17 mouse cellular contexts compared by ENCODE assay signal in the genomic region with DNA sequence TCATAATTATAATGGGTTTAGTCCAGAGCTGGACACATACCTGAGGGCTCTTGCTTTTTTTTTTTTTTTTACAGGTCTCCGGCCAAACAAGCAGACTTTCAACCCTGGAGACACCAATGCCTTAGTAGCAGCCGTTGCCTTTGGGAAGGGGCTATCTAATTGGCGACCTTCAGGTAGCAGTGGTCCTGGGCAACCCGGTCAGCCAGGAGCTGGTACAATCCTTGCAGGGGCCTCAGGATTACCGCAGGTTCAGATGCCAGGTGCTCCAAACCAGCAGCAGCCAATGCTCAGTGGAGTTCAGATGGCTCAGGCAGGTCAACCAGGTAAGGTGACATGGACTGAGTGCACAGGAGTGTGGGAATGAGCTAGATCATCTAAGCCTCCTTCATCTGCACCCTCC. TPM values are rescaled to one million over a fixed set of nuclear protein-coding genes. Genes with fewer than 3 reads are reported as not detected.
"Had no signal": no experiment of that assay in that cellular context is flagged by ENCODE, and none has a peak within 500 bp of the region (broad histone marks: within the 10 kb centered on the region; RNA-seq: fewer than 3 reads in every experiment).

No protein-coding gene starts in this region.

- H3K27me3 ChIP-seq: liver, embryonic 13.5 days; midbrain, embryonic 12.5 days; neural tube, embryonic 13.5 days had no signal

- H3K9ac ChIP-seq: liver, embryonic 13.5 days; lung, embryonic 14.5 days; midbrain, embryonic 12.5 days; neural tube, embryonic 13.5 days had no signal

- H3K27ac ChIP-seq: kidney, postnatal 0 days; layer of hippocampus, adult 2 months; liver, embryonic 13.5 days; macrophage; midbrain, embryonic 12.5 days; neural tube, embryonic 13.5 days; stomach, postnatal 0 days had no signal

- H3K9me3 ChIP-seq: liver, embryonic 13.5 days; midbrain, embryonic 12.5 days; neural tube, embryonic 13.5 days had no signal

- ATAC-seq: lung, postnatal 0 days; midbrain, embryonic 16.5 days had no signal

- H3K4me3 ChIP-seq: layer of hippocampus, adult 2 months; liver, embryonic 13.5 days; midbrain, embryonic 12.5 days; myocyte; neural tube, embryonic 13.5 days had no signal

- DNase-seq: kidney, postnatal 25 days; layer of hippocampus, adult 9-11 months; liver, embryonic 13.5 days; lung, embryonic 14.5 days; thymus, adult 2 months; thymus, postnatal 14 days; thymus, postnatal 4 days had no signal

- H3K4me2 ChIP-seq: liver, embryonic 13.5 days; lung, embryonic 14.5 days; midbrain, embryonic 12.5 days; neural tube, embryonic 13.5 days had no signal

RNA-seq across cellular contexts. Expression of gene Mpl, which starts 43.8 kb away (rescaled TPM):
- polyA plus RNA-seq: liver, adult 2 months; midbrain, embryonic 16.5 days; myocyte had no signal
